Mouse (Mus musculus): ENCODE results near the gene Bnc2.
A peak's percentile ranks its signal among the peaks of the same experiment; 100 is the strongest.

The Bnc2 gene

DNA sequence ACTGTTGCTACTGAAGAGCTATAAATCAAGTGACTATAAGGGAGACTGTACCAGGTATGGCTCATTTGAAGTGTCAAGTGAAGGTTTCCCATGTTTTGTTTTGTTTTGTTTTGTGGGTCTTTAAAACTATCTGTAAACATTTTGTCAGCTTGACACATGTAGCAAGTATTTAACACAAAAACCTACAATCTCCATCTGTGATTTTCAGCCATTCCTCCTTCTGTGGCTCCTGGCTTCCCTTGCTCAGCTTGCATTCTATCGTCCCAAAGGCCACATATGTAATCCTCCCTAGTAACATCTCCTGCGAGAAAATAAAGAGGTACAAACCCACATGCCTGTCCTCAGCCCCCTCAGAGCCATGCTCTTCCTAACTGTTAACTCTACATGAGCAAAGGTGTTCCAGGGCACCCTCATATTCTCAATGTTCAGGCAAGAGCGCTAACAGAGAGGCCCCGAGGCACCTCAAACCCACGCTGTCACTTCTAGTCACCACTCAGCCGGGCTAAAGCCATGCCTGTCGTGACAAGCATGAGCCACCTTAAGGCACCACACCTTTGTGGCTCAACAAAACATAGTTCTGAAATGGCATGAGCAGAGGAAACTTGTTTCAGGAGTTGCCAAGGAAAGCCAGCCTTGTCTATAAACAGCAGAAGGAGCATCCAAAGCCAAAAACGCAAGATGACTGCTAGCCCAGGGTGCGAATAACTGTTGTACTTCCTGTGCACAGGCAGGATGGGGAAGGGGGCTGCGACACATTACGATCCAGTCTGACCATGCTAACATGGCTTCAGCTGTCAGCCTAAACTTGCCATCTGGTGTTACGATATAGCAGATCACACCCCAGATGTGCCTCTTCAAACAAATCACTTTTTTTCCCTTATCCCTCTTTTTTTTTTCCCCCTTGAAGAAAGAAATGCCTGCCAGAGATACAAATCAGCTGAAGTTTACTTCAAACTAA, 42.0 kb downstream of the Bnc2 start:
- no peak for DNase-seq (ENCODE audit: low spot score)

DNA sequence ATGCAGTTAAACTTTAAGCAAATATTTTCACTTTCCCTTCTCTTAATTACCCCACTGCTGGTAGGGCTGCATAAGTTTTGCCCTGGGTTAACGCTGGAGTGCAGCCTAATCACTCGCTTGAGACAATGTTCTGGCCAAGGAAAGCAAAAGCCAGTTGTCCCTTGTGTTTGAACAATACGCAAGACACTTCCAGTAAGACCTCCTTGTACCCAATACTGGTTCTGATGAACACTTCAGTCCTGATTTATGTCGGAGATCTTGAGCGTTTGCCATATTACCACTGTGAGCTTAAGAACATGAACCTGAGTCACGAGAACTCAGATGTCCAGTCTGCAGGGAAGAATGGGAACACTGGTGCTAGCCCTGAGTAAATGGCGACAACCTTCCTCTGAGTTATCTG, 47.5 kb downstream of the Bnc2 start:
- DNase-seq (ENCODE audit: low spot score): no peak

- no peak for DNase-seq (ENCODE audit: low spot score)
Observed at GRCm38 (mm10) chr4:84623312-84623711, 51.8 kb downstream of the Bnc2 start.

DNA sequence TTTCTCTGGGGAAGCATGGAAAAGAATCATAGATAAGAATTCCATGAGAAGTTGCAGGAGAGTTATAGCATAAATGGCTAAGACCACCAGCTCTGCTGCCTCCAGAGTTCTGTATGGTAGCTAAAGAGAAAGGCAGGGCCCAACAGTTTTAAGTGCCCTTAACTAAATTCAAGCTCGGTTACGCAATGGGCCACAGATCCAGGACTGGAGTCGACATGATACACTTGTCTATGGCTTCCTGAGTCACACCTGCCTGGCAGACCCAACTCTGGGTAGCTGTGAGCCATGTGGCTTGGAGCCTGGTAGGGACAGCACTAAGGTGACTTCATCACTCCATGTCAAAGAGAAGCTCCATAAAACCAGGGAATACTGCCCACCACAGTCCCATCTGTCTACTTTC, 53.3 kb downstream of the Bnc2 start:
- no peak for DNase-seq (ENCODE audit: low spot score)

DNA sequence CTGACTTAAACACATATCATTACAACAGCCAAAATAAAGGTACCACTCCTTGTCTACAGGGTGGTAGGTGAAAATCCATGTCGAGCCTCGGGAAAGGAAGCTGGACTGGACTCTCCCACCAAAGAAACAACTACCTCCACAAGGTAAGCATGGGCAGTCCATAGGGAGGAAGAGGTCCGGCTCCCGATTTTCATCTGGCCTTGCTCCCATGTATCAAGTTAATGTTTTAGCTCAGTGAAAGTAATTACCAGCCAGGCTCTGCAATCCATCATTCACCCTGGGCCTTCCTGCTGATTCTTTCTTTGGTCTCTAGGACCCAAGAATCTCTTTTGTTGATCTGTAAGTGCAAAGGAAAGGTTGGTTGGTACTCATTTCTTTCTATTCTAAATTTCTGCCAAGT, 65.2 kb downstream of the Bnc2 start:
- no peak for DNase-seq (ENCODE audit: low spot score)

- DNase-seq (ENCODE audit: low spot score): no peak
Observed at GRCm38 (mm10) chr4:84604461-84604860, 70.6 kb downstream of the Bnc2 start.

DNA sequence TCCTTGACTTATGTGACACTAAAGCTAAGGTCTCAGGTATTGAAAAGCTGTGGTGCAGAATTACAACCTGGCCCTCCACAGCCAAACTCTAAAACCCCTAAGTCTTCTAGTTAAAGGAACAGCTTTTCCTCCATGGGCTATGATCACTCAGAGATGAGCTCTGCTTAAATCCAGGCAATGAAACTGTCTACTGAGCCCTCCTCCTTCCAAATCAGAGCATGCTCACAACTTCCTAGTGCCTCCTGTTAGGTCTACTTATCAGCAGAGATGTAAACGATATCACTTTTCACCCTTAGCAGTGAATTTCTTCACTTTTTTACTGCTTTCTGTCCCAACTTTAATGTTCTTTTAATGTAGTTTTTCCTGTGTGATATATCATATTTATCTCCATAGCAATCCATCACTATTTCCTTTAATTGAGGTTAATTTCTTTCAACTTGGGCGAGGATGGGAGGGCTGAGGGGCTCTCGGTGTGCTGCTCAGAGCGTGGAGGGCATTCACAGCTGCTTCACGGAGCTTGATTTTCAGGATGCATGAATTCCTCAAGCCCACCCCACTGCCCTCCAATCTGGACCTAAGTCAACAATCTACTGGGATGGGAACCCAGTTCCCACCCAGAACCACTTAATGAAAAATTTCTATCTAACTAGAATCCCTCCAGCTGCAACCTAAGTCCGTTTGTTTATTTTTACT, 94.7 kb downstream of the Bnc2 start:
- no peak for DNase-seq (ENCODE audit: low spot score)

DNA sequence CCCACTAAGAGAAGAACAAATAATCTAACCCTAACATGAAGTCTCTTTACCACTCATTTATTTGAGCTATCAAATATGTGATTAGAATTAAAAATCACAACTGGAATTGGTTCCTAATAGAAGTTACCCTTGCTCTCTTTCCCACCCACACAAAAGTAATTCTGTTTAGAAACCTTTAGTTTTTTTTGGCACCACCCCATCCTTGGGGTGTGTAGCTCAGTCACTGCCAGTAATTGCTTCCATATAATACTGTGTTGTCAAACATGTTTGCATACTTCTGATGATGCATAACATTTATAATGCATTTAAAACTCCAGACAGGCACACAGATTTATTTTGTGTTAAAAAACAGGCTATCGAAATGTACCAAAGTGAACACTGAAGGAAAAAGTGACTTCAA, 96.8 kb downstream of the Bnc2 start:
- DNase-seq (ENCODE audit: low spot score): no peak

DNA sequence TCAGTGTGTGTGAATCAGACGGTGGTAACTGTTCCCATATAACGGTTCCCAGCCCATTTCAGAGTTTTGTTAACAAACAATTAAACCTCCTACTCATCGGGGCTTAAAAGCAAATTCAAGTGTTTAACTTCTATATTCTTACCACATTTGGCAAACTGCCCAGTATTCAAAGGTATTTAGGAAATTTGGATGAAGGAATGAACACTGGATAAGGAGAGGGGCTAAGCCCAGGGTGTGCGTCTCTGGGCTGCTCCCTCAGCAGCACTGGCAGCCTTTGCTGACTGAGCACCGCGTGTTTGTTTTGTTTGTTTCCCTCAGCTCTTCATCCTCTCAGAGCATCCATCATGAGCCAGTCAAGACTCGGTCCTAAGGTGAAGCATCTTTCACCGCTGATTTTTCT, 109.0 kb downstream of the Bnc2 start:
- no peak for DNase-seq (ENCODE audit: low spot score)

DNA sequence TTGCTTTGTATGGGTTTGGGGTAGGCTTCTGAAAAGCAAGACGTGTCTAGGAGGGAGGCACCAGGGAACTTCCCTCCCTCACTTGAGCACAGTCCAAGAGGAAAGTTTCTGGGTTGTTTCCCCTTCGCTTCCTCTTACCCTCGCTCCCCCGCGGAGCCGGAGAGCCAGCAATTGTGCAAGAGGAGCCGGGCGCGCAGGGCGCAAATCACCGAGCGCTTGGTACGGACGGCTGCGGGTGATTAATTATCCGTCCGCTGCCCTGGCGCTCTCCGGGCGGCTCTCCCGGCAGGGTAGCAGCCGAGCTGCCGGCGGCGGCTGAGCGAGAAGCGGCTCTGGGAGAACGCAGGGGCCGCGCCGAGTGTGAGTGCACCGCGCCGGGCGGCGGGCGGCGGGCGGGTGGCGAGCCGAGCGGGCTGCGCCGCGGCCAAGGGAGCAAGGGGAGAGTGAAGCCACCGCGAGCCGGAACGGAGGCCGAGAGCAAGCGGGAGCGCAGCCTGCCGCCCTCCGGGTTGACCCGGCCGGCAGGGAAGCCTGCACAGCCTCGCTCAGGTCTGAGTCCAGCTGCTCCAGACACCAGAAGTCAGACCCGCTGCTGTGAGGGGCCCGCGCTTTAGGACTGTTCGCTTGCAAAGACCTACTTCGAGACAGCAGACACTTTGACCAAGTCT, 129.7 kb downstream of the Bnc2 start:
- DNase-seq (ENCODE audit: low spot score): peak; percentile 78

DNA sequence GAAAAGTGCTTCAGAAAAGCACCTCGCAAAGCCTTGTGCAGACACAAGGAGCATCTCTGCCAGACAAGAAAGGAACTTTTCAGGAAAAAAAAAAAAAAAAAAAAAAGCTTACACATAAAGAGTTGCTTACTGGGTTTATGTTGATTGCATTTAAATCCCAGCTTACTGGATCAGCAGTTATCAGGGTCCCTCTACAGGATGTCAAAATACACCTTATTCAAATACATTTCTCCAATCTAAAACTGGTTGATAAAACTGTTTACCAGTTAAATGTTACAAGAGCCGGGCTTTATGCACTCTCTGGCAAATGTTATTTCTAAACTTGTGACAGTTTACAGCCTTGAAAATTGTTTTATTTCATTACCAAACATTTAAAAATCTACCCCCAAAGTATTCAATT, 130.4 kb downstream of the Bnc2 start:
- DNase-seq (ENCODE audit: low spot score): no peak

DNA sequence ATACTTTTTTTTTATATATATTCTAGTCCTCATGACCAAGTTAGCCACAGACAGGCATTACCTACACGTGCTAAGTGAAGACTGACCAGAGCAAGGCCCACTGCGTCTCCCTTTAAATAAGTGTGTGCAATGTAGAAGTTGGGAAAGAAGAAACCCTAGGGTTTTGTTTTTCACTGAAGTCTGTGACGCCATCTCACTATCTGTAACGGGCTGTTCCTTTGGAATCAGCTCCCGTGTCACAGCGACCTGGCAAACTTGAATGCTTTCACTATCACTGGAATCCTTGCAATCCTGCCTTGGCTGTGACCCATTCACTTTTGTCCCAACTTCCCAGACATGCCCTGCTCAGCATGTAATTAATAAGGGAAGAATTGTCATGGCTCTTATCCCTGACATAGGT, 134.5 kb downstream of the Bnc2 start:
- DNase-seq (ENCODE audit: low spot score): peak; percentile 88

- DNase-seq (ENCODE audit: low spot score): no peak
Observed at GRCm38 (mm10) chr4:84539396-84539795, 135.7 kb downstream of the Bnc2 start.

DNA sequence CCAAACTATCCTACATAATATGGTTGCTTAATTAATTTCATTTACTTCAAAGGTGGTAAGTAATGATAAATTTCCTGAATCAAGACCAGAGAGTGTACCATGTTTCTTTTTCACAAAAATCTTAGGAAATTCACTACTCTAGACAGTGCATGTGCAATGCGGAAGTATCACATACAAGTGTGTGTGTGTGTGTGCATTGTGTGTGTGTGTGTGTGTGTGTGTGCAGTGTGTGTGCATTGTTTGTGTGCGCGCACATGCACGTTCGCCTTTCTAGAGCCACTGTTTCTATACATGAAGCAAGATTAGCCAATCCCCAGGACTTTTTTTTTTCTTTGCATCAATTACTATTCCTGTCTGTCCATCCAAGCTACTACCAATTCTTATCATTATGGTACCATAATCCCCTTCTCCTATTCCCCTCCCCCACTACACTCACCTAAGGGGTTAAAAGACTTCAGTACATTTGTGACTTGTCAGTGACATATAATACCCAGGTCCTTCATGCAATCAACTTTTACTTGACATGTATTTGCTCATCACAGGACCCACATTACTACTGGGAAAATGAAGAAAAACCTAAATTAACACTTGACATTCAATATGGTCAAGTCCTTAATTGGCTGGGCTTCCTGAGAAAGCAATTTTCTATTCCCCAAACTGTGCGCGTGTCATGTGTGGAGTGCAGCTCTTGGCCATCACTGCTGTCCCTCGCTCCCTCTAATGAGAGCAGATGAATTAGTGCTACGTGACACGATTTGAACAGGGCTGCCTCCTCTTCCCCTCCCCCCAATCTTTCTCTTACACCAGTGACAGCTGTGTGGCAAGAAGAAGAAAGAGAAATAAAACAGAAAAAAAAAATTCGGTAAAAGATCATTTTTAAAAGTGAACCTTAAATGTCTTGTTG, 145.9 kb downstream of the Bnc2 start:
- no peak for DNase-seq (ENCODE audit: low spot score)

- DNase-seq (ENCODE audit: low spot score): no peak
Observed at GRCm38 (mm10) chr4:84528358-84528757, 146.7 kb downstream of the Bnc2 start.

DNA sequence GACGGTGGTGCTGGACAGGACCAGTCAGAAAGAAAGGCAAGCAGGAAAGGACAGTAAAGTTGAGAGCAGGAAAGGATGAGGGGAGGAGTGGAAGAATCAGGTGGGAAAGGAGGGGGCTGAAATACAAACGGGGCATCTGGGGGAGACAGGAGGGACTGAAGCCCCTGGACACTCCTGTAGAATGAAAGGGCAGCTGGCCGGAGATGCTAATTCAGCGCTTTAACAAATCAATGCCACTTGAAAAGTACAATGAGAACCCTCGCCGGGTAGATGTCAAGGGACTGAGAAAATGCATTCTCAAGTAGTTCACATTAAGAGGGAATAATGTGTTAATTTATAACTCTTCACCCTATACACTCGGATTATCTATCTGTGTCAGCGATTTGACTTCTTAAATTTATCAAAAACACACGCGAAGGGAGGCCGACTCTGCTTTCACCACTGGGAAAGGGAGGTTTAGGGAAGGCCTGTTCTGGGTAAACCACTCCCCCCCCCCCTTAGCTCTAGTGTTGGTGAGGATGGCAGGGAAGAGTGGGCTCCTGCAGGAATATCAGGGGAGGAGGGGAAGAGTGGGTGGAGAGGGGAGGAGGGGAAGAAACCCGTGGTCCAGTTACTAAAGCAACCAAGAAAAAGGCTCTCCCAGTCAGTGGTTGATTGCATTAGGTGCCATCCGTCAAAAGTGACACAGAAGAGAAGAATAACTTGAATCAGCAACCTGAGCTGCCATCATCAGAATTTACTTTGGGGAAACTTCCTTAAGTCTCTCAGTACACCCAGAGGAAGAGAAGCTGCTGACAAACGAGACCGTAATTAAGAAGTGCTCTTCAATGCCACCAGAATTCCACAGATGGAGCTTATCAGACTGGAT, 147.8 kb downstream of the Bnc2 start:
- DNase-seq (ENCODE audit: low spot score): no peak

GRCm38 (mm10) chr4:84523651-84524221, 151.3 kb downstream of the Bnc2 start:
- DNase-seq (ENCODE audit: low spot score): peak; percentile 57

DNA sequence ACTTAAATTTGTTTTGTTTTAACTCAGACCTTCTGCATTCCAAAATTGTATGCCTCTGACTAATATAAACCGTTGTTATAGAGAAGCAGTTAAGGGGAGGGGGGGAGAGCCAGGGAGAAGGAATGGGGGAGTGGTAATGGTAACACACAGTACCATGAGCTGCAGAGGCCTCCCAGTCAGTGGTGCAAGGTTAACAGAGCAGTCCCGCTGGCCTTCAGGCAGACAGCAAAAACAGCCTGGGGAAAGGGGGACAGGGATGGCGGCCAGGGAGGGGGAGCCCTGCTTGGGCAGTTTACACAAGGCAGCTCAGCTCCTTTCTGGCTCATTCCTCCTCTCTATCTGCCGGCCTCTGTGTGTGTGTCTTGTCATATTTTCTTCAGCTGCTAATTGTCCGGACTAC, 151.9 kb downstream of the Bnc2 start:
- peak; percentile 82 for DNase-seq (ENCODE audit: low spot score)

DNA sequence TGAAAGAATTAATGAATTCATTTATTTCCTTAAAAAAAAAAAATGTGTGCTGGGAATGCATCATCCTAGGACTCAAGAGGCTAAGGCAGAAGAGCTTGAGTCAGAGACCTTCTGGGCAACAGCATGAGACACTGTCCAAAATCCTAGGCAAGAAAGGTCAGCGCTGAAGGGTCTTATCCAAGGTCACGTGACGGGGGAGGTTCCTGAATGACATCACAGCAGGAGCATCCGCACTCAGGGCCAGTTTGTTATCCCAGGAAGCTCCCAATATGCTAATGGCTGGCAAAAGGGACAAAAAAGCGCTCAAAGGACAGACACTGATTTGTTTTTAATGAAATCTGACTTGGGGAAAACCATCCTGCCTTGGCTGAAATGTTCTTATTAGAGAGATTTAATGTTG, 153.5 kb downstream of the Bnc2 start:
- no peak for DNase-seq (ENCODE audit: low spot score)

GRCm38 (mm10) chr4:84510466-84510865, 164.6 kb downstream of the Bnc2 start:
- no peak for DNase-seq (ENCODE audit: low spot score)
